Mouse (Mus musculus) kidney, postnatal 0 days (tissue): ENCODE data around the gene Hpca. TPM values are rescaled to one million over a fixed set of nuclear protein-coding genes. Genes with fewer than 3 reads are reported as not detected.

ENCODE experiments used
- ATAC-seq: fragments of 200-750 bp; cut with Nextera tagmentation; replicated peaks from 2 replicates; pipeline ENCODE4 v1.8.0; 2017; ENCODE audit warnings: low read depth, moderate number of reproducible peaks, moderate TSS enrichment, moderate library complexity; ENCODE audit not compliant: low FRiP score
- DNase-seq: peaks from one replicate; pipeline ENCODE4 v3.0.0-alpha.2; 2016; ENCODE audit warnings: low spot score
- H3K27ac ChIP-seq: fragments of 300-500 bp; sonication (generic); 2 replicates; pipeline ENCODE4 v1.5.1; 2014; ENCODE audit warnings: mild to moderate bottlenecking
- H3K27me3 ChIP-seq: fragments of 300-500 bp; sonication (generic); 2 replicates; pipeline ENCODE4 v1.6.1; 2014; ENCODE audit warnings: low read length, mixed read lengths; ENCODE audit not compliant: insufficient read depth
- H3K36me3 ChIP-seq: fragments of 300-500 bp; sonication (generic); 2 replicates; pipeline ENCODE4 v1.6.1; 2014; ENCODE audit warnings: low read length, mixed read lengths; ENCODE audit not compliant: insufficient read depth
- H3K4me1 ChIP-seq: fragments of 300-500 bp; sonication (generic); replicated peaks from 2 replicates; pipeline ENCODE4 v1.6.1; 2014; ENCODE audit warnings: antibody characterized with exemption, low read length, mixed read lengths; ENCODE audit not compliant: insufficient read depth
- H3K4me2 ChIP-seq: fragments of 300-500 bp; sonication (generic); 2 replicates; pipeline ENCODE4 v1.6.1; 2014; ENCODE audit warnings: mild to moderate bottlenecking, low read length, moderate library complexity, mixed read lengths
- H3K4me3 ChIP-seq: fragments of 300-500 bp; sonication (generic); replicated peaks from 2 replicates; pipeline ENCODE4 v1.5.1; 2014; ENCODE audit warnings: low read depth, low read length
- H3K9ac ChIP-seq: fragments of 300-500 bp; sonication (generic); 2 replicates; pipeline ENCODE4 v1.6.1; 2014; ENCODE audit warnings: low read depth, low read length
- H3K9me3 ChIP-seq: fragments of 300-500 bp; sonication (generic); replicated peaks from 2 replicates; pipeline ENCODE4 v1.6.1; 2016; ENCODE audit warnings: low read length, inconsistent platforms, mixed read lengths
- CTCF ChIP-seq: IDR thresholded peaks from 2 replicates; pipeline ENCODE4 v1.5.1; 2016; ENCODE audit warnings: antibody characterized with exemption, low read depth, mild to moderate bottlenecking, moderate library complexity
- WGBS: fragments of 180-500 bp; shearing (Covaris S2); extraction: QIAGEN DNeasy Blood & Tissue Kit; methylation state at CpG from one replicate; pipeline ENCODE4 v1.1.7; 2014; 5-methylcytosine and 5-hydroxymethylcytosine counted together
- polyA plus RNA-seq: library from polyadenylated mRNA; unstranded; fragments of >200 nt; fragmentation: Nextera tagmentation; extraction: Ambion mirVana; gene quantifications from 2 replicates; pipeline ENCODE4 v1.2.1, GENCODE M21; 2015

Hpca gene
- polyA plus RNA-seq, 1 experiment from 2014 or later = 1.0 TPM

DNA sequence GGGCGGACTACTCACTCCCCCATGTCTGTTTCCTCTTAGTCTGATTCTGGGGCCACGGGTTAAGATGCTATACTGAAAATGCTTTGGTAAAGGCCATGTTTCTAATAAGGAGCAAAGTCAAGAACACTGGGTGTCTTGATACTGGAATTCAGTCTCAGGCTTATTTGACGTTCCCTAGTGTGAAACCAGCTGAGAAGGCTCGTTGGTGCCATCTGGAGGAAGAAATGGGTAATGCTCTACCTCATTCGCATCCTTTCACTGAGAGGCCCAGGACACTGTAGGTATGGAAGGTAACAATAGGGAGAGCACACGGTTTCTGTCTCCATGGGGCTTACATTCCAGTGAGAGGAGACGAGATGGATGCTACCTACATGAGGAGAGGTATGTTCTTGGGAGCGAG is 35.8 kb downstream of the Hpca start:
- no peaks in the 10 kb centered on the region for H3K9me3 ChIP-seq
- DNase-seq (peak; percentile 83), ATAC-seq (0 out of 2 replicates have a peak, but pooled peaks have one; percentile 11)
- 30% methylated on average over 8 of the region's 8 CpGs for WGBS
- TF ChIP-seq CTCF = peak; percentile 96
- peaks cover 7% of the 10 kb centered on the region for H3K36me3 ChIP-seq
- H3K27me3 ChIP-seq = no peaks in the 10 kb centered on the region
- no peak overlapping the region for H3K27ac ChIP-seq
- H3K9ac ChIP-seq = no peak overlapping the region
- no peak overlapping the region for H3K4me3 ChIP-seq
- H3K4me1 ChIP-seq = no peaks in the 10 kb centered on the region
- no peak overlapping the region for H3K4me2 ChIP-seq

DNA sequence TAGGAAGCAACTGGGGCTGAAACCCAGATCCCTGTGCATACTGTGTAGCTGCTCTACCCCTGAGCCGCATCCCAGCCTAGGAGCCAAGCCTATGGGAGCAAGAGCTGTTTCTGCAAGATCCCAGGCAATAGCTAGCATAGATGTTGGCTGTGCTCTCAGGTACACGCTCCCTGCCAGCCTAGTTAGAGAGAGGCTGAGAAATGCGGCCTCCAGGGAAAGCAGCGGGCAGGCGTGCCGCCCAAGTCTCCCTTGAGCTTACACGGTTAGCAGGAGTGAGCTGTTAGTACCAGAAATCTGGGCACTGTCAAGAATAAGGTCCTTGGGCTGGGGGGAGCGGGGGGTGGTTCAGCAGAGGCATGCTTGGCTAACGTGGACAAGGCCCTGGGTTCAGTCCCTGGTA is 36.9 kb downstream of the Hpca start:
- Histone ChIP-seq H3K4me3 (no peak overlapping the region), H3K27me3 (no peaks in the 10 kb centered on the region), H3K9ac (no peak overlapping the region), H3K4me2 (no peak overlapping the region), H3K4me1 (no peaks in the 10 kb centered on the region), H3K9me3 (no peaks in the 10 kb centered on the region), H3K36me3 (peaks cover 9% of the 10 kb centered on the region), H3K27ac (no peak overlapping the region)
- DNase-seq (no peak), ATAC-seq (no peak)
- TF ChIP-seq CTCF = no peak
- WGBS = 93% methylated on average over 9 of the region's 9 CpGs

GRCm38 (mm10) chr4:129082379-129083115 is 39.3 kb downstream of the Hpca start:
- H3K4me1 ChIP-seq = no peaks in the 10 kb centered on the region
- no peaks in the 10 kb centered on the region for H3K9me3 ChIP-seq
- H3K4me2 ChIP-seq = no peak overlapping the region
- no peak overlapping the region for H3K27ac ChIP-seq
- TF ChIP-seq CTCF = peak; percentile 91
- DNase-seq = peak; percentile 88
- no peaks in the 10 kb centered on the region for H3K27me3 ChIP-seq
- WGBS = 46% methylated on average over 10 of the region's 10 CpGs
- ATAC-seq = no peak; the same call in 1 of the 2 replicates
- no peak overlapping the region for H3K4me3 ChIP-seq
- H3K9ac ChIP-seq = no peak overlapping the region
- peaks cover 19% of the 10 kb centered on the region for H3K36me3 ChIP-seq

GRCm38 (mm10) chr4:129081939-129082338 is 39.9 kb downstream of the Hpca start:
- DNase-seq = no peak
- H3K27me3 ChIP-seq = no peaks in the 10 kb centered on the region
- 0 out of 2 replicates have a peak overlapping the region, but pooled peaks have one; percentile 1 for H3K9ac ChIP-seq
- no peak for ATAC-seq
- peaks cover 20% of the 10 kb centered on the region for H3K36me3 ChIP-seq
- no peaks in the 10 kb centered on the region for H3K9me3 ChIP-seq
- H3K27ac ChIP-seq = no peak overlapping the region
- no peaks in the 10 kb centered on the region for H3K4me1 ChIP-seq
- no peak for TF ChIP-seq CTCF
- WGBS = 88% methylated on average over 3 of the region's 3 CpGs
- H3K4me3 ChIP-seq = no peak overlapping the region
- no peak overlapping the region for H3K4me2 ChIP-seq

- no peak overlapping the region for H3K4me2 ChIP-seq
- no peaks in the 10 kb centered on the region for H3K4me1 ChIP-seq
- H3K4me3 ChIP-seq = no peak overlapping the region
- DNase-seq (no peak), ATAC-seq (no peak)
- H3K9ac ChIP-seq = peak overlapping the region; percentile 1; the same call in 1 of the 2 replicates
- WGBS = 69% methylated on average over 6 of the region's 6 CpGs
- H3K27ac ChIP-seq = no peak overlapping the region
- no peaks in the 10 kb centered on the region for H3K27me3 ChIP-seq
- no peak for TF ChIP-seq CTCF
- H3K9me3 ChIP-seq = no peaks in the 10 kb centered on the region
- peaks cover 24% of the 10 kb centered on the region for H3K36me3 ChIP-seq
Measured at GRCm38 (mm10) chr4:129081512-129081911, 40.3 kb downstream of the Hpca start.

DNA sequence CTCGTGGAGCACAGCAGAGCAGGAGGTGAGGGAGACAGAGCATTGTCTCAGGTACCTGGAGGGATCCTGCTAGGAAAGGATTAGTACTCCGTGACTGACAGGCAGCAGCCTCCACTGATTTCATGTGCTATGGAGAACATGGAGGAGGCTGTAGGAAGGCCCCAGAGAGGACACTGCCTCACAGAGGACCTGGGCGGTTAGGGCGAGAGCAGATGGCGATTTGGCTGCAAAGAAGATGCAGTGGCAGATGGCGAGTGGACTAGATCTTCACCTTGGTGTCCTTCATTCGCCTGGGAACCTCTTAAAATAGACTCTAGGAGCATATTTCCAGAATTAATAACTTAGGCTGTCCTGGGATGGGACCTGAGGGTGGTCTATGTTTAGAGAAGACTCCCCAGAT is 40.8 kb downstream of the Hpca start:
- H3K4me2 ChIP-seq = no peak overlapping the region
- H3K27me3 ChIP-seq = no peaks in the 10 kb centered on the region
- no peak overlapping the region for H3K9ac ChIP-seq
- H3K36me3 ChIP-seq = peaks cover 25% of the 10 kb centered on the region
- no peak for TF ChIP-seq CTCF
- WGBS = 86% methylated on average over 7 of the region's 7 CpGs
- no peaks in the 10 kb centered on the region for H3K9me3 ChIP-seq
- no peaks in the 10 kb centered on the region for H3K4me1 ChIP-seq
- no peak for ATAC-seq
- DNase-seq = no peak
- no peak overlapping the region for H3K4me3 ChIP-seq
- H3K27ac ChIP-seq = no peak overlapping the region
